Mouse (Mus musculus) monocyte, adult 5-6 weeks (primary cell): Measurements from ENCODE around the gene Phactr2. TPM values are rescaled to one million over a fixed set of nuclear protein-coding genes. Genes with fewer than 3 reads are reported as not detected.

ENCODE experiments used
- ATAC-seq: fragments of 153-309, 156-312 bp; replicated peaks from 2 replicates; pipeline ENCODE4 v1.8.0; 2017; ENCODE audit warnings: mild to moderate bottlenecking; ENCODE audit not compliant: low TSS enrichment, insufficient number of reproducible peaks, severe bottlenecking, poor library complexity, low FRiP score
- total RNA-seq: library from RNA; stranded (forward); fragments of 200-1000, 200-491, 200-594 nt; gene quantifications from 3 replicates; pipeline ENCODE4 v1.2.3, GENCODE M21; 2017

Phactr2 gene
- total RNA-seq, 1 experiment from 2014 or later, result 15.6 TPM

DNA sequence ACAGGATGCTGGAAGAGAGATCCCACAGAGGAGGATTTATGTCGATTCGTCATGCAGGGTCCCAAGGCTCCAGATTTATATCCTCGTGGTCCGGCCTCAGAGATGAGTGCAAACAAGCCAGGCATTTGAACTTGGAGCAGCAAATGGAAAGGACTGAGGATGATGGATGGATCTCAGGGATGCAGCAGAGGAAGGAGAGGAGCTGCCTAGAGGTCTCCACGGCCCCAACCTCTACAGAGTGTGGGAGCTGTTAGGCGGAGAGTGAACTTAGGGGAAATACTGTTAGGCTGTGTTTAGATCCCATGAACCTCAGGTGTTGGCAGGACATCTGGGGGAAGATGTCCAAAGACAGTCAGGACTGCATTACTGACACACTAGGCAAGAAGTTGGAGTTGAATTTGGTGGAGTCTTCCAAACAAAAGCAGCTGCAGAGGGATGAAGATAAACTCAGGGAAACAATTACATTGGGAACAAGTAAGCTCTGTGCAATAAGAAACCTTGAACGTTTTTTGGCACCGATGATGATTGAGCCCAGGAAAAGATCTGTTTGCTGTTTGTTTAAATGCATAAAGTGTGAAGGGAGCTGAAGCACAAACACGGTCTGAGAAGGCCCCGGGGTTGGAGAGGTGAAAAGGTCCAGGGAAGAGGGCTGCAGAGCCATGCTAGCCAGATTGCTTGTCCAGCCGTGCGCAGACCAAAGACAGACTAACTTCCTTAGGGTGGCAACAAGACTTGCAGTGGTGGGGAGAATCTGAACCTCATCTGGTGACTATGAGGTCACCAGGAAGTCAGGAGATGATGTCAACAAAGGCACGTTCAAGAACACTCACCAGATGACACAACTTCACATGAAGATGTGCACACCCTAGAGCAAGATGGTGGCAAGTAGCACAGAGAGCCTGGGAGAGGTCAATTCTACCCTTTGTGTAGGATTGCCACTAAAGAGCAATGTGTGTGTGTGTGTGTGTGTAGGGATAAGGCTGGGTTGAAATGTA lies 170.6 kb downstream of the Phactr2 start:
- ATAC-seq, result peak; percentile 75

DNA sequence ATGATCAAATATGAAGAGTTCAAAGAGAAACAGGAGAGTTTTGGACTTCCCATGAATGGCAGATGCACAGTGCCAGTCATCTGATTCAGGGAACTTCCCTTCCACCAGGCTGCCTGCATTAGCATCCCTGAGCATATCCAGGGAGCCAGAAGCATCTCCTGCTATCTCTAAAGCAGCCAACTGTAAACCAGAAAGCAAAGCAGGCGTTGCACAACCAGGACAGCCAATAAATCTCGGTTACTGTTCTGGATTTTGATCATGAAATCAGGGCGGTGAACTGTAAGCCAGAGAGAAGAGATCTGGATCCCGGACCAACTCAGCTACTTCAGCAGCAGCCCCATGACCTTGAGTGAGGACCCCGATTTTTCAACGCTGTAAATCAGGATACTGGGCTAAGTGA lies 173.6 kb downstream of the Phactr2 start:
- ATAC-seq, result no peak

DNA sequence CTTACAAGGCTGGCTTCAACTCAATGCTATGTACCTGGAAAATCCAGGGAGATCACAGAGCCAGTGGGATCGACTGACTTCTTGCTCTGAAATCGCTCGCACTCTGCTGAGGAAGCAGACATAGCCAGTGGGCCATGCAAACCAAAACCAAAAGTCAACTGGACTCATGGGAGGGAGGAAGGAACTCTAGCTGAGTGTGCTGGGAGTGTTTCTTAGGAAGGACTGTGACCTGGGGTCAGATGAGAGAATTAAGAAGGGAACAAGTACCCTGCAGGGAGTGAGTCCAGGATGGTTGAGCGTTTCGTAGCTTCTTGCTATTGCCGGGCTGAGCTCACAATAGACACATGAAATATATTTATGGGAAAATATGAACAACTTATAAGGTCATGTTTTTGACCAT lies 174.0 kb downstream of the Phactr2 start:
- ATAC-seq, result 0 out of 2 replicates have a peak, but pooled peaks have one; percentile 6

DNA sequence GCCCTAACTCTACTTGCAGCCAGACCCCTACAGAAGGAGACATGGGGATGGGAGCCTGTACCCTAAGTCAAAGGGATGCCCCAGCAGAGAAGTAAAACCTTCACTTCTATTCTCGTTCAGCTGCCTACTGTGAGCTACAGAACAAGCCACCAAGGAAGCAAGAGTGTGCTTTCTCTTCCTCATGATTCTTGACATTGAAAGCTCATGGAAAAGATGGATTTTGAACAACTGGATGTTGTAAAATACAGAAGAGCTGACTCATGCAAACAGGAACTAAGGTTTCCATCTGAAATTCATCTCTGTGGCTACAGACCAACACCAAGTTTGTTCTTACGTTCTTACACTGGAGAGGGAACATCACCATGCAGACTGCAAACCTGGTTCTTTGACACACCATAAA lies 179.3 kb downstream of the Phactr2 start:
- ATAC-seq, result no peak

DNA sequence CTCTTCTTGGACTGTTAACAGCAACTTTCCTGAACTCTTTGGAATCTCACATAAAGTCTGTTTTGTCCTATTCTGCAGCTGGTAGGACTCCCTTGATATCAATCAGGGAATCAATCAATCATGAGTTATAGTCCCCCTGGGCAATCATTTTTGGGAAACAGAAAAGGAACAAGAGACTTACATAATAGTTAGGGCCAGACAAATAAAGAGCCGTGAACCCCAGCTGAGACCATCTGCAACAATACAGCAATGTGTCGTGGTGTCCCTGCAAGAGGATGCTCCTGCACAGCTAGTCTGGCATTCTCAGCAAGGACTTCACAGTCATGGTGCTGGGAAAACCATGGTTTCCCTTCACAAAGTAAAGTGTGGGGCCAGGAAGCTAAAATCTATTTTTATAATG lies 182.2 kb downstream of the Phactr2 start:
- no peak for ATAC-seq

DNA sequence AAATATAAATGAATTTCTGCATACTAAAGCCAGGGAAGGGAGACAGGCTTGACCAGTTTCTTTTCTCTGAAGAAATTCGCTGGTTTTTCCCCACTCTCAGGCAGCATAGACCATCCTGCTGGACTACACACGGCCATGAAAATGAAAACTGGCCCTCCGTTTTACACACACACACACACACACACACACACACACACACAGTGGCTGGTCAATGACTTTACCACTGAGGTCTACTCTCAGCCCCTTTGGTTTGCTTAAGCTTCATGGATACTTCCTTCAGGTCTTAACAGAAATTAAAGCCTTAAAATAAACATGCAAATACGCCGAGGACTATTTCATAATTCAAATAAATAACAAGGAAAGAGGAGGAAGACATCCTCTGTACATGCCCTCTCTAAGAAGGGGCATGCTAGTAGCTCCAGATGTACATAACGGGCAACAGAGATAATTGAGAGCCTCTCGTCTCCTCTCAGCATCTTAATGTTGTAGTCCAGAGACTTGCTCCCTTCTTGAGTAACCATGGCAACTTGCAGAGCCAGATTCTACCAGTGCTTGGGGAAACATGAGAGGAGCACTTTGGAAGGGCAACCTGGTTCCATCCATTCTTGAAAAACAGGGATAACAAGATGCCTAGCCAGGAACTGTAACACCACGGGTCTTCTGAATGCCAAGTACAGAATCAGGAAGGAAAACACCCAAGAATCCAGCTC lies 184.8 kb downstream of the Phactr2 start:
- no peak for ATAC-seq

DNA sequence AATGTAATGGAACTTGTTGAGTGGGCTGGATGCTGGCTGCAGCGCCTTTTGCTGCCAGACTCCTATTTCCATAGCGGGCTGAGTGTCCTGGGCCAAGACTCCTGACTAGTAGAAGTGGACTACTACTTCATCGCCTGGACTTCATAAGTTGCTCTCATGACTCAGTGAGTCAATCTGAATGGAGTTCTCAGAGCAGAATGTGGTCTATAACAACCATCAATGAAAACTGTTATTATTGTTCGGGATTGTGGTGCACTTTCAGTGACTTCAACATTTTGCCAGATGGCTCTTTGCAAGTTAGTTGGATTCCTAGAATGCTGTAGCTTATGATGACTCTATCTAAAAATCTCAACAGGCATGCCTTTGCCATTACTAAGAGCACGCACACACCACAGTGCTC lies 185.9 kb downstream of the Phactr2 start:
- ATAC-seq, result no peak

DNA sequence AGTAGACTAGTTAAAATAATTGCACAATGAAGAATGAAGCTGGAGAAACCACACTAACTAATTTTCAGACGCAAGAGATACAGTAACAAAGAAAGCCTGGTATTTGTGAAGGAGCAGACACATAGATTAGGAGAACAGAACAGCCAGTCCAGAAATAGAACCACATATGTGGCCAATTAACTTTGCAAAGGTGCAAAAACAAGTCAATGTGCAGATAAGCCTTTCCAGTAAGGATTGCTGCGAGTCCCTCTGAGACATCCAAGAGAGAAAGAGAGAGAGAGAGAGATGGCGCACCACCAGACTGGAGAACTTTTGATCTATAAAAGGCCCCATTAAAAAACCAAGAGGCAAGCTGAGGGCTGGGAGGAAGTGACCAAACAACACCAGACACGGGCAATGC lies 190.8 kb downstream of the Phactr2 start:
- ATAC-seq, result no peak

DNA sequence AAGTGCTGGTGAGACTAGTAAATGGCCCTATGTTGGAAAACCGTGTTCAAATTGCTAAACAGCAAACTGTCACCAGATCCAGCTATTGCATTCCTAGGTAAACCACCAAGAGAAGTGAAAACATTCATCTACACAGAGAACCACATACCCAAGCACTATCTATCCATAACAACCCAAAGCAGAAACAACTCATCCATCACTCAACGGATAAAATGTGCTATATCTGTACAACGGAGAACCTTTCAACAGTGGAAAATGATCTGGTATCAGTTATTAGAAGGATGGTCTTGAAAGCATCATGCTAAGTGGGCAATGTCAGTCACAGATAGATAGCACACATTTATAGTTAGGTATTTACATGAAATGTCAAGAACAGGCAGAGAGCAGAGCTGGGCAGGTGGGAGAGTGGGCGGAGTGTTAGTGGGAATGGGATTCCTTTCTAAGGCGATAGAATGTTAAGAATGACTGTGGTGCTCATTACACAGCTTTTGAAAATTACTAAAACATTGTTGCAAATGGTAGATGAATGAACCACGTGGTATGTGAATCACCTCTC lies 193.8 kb downstream of the Phactr2 start:
- no peak for ATAC-seq

DNA sequence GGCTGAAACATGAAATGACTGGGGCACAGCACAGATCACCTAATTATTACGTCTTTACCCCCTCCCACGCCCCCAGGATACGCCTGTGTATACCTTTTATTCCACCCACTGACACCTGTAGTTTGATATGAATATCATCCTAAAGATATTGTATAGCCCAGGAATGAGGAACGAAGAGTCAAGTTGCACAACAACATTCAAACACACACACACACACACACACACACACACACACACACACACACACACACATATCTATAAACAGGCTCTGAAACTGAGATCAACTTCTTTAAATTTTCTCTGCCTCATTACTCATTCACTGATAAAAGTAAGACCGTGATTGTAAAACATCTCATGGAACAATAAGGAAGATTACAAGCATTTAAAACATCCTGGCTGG lies 197.9 kb downstream of the Phactr2 start:
- ATAC-seq, result no peak

DNA sequence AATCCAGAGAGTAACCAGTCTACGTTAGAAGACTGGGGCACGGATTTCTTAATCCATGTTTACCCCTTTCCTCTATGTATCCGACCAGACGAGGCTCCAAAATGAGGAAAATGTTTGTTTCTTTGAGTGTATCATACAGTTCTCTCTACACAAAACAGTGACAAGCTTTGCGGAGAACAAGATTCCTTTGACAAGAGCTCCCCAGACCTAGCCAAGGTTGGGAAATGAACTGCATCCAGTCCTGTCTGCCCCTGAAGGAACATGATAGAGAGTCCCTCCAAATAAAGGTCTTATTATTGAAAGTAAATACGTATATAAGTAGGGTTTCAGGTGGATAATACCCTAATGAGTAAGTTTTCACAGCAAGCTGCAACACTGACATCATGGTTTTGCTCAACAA lies 199.1 kb downstream of the Phactr2 start:
- no peak for ATAC-seq

DNA sequence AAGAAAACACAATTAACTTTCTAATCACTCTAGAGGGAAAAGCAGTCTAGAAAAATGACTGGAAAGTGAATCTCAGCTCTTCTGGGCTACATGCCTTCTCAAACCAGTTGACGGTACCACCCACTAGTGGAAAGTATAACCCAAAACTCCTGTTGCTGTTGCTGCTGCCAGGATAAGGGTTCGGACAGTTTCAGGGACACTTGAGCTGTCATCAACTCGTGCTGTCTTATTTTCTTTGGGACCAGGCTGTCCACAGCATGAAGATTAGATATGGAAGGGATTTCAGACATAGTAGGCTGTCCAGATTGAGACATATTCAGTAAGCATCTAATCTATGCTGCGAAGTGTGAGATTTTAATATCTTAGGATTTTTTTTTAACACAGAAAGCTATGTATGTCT lies 199.5 kb downstream of the Phactr2 start:
- no peak for ATAC-seq

DNA sequence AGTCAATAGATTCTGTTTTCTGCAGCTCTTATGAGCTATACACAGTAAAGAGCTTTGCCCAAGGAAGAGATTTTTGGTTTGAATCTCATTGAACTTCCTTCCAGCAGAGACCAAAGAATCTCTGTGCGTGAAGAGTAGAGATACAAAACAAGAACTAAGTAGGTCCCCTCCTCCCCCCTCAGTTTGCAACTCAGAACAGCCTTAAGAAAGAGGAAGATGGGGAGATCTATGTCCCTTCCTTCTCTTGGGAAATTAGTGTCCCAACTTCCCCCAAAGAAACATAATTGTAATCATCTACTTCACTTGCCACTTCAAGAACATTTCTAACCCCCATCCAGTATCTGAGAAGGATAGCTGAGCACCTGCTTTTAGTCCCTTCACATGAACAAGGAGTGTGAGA lies 200.5 kb downstream of the Phactr2 start:
- peak; percentile 91 for ATAC-seq

DNA sequence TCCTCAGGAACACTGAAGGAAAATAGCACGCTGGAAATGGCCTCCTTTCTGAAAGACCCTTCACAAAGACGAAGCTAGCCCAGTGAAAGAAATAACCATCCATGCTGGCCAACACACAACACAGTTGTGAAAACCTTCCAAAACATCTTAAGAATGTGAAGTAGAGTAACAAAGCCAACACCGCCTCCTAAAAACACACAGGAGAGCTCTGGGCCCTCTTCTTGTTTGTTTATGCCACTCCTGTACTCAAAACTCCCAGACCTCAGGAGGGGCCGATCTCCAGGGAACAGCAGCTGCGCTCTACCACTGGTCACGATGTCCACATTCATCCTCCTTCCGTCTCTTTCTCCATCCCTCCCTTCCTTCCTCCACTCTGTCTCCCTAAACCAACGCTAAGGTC lies 202.5 kb downstream of the Phactr2 start:
- no peak for ATAC-seq

DNA sequence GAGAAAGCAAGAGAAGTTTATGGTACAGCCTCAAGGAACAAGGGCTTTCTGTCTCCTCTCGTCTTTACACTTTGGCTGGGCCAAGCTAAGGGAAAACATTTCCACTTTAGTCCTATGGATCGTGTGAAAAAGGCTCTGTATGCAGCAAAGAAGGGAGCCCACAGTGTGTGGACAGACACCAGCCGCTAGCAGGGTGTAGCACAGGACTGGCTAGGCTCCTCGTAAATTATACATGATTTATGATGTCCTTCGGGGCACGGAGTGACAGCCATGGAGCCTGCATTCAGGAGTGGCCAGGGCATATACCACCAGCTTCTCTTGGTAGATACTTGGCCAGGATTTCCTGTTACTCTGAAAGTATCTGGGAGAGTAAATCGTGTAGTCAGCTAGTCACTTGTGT lies 203.1 kb downstream of the Phactr2 start:
- ATAC-seq, result no peak

DNA sequence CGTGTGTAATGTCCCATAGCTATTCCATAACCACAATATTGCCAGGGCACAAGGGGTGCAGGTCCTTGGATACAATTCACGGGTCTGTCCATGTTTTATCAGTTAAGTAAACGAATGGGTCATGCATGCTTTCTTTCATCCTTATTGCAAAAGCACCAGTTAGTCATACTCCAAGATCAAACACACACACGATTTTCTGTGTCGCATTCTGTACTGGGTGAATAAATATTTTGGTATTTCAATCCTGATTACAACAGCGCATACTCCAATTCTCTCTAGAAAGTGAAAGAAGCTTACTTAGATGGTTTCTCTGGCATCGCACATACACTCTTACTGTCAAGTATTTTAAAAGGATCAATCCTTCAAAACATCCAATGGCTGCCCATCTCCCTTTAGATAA lies 203.9 kb downstream of the Phactr2 start:
- ATAC-seq, result no peak

DNA sequence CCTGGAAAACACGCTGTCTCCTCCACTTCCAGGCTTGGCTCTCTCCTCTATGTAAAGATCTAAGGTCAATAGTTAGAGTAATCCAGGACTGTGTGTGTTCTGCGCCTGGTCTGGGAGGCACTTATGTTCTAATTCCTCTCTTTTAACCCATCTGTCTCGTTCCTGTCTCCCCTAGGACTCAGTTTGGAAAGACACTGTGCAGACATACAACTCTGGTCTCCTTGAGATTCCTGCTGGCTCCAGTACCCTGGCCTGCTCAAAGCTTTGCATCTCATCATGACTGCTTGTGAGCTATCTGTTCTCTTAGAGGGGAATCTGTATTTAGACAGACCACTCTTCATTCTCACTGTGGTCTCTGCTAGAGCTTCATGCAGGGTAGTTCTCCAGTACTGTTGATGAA lies 215.0 kb downstream of the Phactr2 start:
- ATAC-seq, result no peak

DNA sequence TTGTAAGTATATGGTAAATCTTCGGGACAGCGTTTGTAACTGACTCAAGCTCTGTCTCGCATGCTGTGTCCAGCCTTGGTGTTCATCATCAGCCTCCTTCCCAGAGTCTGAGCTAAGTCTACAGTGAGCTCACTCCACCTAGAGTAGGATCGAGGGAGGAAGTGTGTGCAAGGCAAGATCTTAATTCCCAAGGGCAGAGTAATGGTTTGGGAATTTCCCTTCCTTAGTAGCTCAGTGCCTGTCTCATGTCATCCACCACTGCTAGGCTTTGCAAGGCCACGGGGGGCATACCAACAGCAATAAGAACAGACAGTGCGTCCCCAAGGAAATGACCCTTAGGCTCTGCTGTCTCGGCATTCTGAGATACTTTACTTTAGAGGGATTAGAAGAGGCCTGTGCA lies 218.0 kb downstream of the Phactr2 start:
- no peak for ATAC-seq

DNA sequence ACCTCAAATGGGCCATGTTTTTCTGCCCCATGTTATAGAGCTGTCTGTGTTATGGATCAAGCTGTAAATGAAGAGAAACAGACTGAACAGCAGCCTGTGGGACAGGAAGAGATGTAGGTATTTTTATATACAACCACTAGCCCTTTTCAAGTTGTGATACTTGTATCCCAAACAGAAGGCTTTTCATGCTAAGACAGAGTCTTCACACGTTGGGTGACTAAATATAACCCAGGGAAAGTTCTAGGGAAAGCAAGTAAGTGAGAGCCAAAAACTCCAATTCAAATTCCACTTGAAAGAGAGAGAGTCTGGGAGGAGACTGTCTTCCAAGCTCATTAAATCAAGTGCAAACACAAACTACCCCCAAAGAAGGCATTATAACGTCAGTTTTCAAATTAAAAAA lies 223.9 kb downstream of the Phactr2 start:
- no peak for ATAC-seq

DNA sequence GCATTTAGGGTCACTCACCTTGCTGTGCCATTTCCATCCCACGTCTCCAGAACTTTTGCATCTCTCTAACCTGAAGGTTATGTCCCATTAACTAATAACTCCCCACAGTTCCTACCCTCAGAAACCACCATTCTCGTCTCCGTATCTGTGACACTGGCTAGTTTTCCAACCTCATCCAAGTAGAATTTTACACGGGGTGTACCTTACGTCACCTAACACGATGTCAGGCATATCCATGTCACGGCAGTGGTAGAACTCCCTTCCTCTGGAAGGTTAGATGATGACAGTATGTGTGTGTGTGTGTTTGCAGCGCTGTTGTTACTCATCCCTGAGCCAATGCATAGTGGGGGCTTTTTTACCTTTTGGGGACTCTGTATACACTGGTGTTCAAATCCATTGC lies 225.1 kb downstream of the Phactr2 start:
- no peak for ATAC-seq
